In genomic region chr9:15880160-15880603, GRCm38 (mm10) we compare ENCODE assay signal across 9 mouse cellular contexts. TPM values are rescaled to one million over a fixed set of nuclear protein-coding genes. Genes with fewer than 3 reads are reported as not detected.
DNase-seq lines count a peak whose midpoint lies in the region; ATAC-seq and TF ChIP-seq lines count a peak whose summit lies in the region.
"Had no signal": no experiment of that assay in that cellular context is flagged by ENCODE, and none has a peak within 500 bp of the region (broad histone marks: within the 10 kb centered on the region; RNA-seq: fewer than 3 reads in every experiment).

No protein-coding gene starts in this region.

- intact Hi-C loops in left cerebral cortex, adult 2 months (cut with DNase I), result loop anchor here (2.0 to 10.0 kb wide), 4 partner anchors 133 to 515 kb away; partner anchors contain the start of gene Smco4
- intact Hi-C loops in left cerebral cortex, postnatal 36 days (cut with DNase I), result loop anchor here (1.0 to 5.0 kb wide), 2 partner anchors 128 to 195 kb away; no protein-coding TSS in a partner anchor

- in situ Hi-C loops in Patski (cut with MboI; ENCODE audit: low pct_unique_long_range_greater_than_20kb), result loop anchor here (10.0 kb wide), 1 partner anchor 515 kb away; no protein-coding TSS in a partner anchor

- H3K4me1 ChIP-seq in forebrain, embryonic 15.5 days, result no peaks in the 10 kb centered on the region; the same call in 1 of the 2 replicates
- H3K4me1 ChIP-seq: liver, embryonic 15.5 days had no signal

- peak; percentile 68 for TF ChIP-seq CTCF in left cerebral cortex, adult 2 months (IDR thresholded peaks at IDR 0.05)
- TF ChIP-seq CTCF in Patski (IDR thresholded peaks at IDR 0.05), result peak; percentile 61

- POLR2A ChIA-PET in Patski (lab: Charles Lee), result interaction anchor here (0.6 to 0.7 kb wide), 5 partner anchors 15 to 276 kb away, joined by 3 to 9 read pairs (median 6); no protein-coding TSS in a partner anchor

- H3K36me3 ChIP-seq in forebrain, embryonic 15.5 days, result no peaks in the 10 kb centered on the region
- H3K36me3 ChIP-seq: liver, embryonic 15.5 days had no signal

- H3K27me3 ChIP-seq in Patski, result peaks cover 14% of the 10 kb centered on the region
- H3K27me3 ChIP-seq in forebrain, embryonic 15.5 days, result no peaks in the 10 kb centered on the region
- H3K27me3 ChIP-seq: liver, embryonic 15.5 days had no signal

- H3K9me3 ChIP-seq in forebrain, embryonic 15.5 days, result no peaks in the 10 kb centered on the region
- H3K9me3 ChIP-seq: liver, embryonic 15.5 days had no signal

- no peak for DNase-seq in left cerebral cortex, adult 2 months (ENCODE audit: extremely low spot score in 1 of 2, low spot score in 2 of 2)
- no peak for DNase-seq in left cerebral cortex, postnatal 36 days (ENCODE audit: low spot score in 2 of 2)
- peak; percentile 10 for DNase-seq in Patski (ENCODE audit: low read depth, low spot score)
- DNase-seq in kidney, adult 8-10 months, result peak; percentile 9 to 22
- DNase-seq in naive thymus-derived CD4-positive, alpha-beta T cell, adult 2 months (ENCODE audit: low read depth), result peak; percentile 61
- DNase-seq in ovary, postnatal 10 days (ENCODE audit: low spot score), result no peak
- DNase-seq in testis, postnatal 10 days (ENCODE audit: low spot score), result no peak

- CTCF ChIA-PET in Patski (lab: Charles Lee), result interaction anchor here (0.7 to 1.8 kb wide), 9 partner anchors 10 to 497 kb away, joined by 3 to 6 read pairs (median 3); no protein-coding TSS in a partner anchor

- H3K4me2 ChIP-seq in forebrain, embryonic 15.5 days (replicated peaks), result no peak overlapping the region
- H3K4me2 ChIP-seq: liver, embryonic 15.5 days had no signal

- H3K4me3 ChIP-seq in left cerebral cortex, adult 2 months, result no peak overlapping the region
- H3K4me3 ChIP-seq in forebrain, embryonic 15.5 days, result no peak overlapping the region
- H3K4me3 ChIP-seq: liver, embryonic 15.5 days had no signal

- ATAC-seq in Patski, result no peak
- peak; percentile 82 for ATAC-seq in forebrain, embryonic 15.5 days (replicated peaks)

- no peak overlapping the region for H3K9ac ChIP-seq in forebrain, embryonic 15.5 days (replicated peaks)
- H3K9ac ChIP-seq: liver, embryonic 15.5 days had no signal

- H3K27ac ChIP-seq in left cerebral cortex, adult 2 months, result no peak overlapping the region
- no peak overlapping the region for H3K27ac ChIP-seq in forebrain, embryonic 15.5 days (replicated peaks)
- H3K27ac ChIP-seq: liver, embryonic 15.5 days had no signal

- WGBS in forebrain, embryonic 15.5 days, result 18% methylated on average over 3 of the region's 3 CpGs

RNA-seq across cellular contexts. Expression of gene Mtnr1b, which starts 5.8 kb away (rescaled TPM):
- total RNA-seq in left cerebral cortex, adult 2 months (2021), result not detected
- not detected for total RNA-seq in left cerebral cortex, postnatal 36 days (2021)
- not detected for polyA plus RNA-seq in Patski (2021)
- not detected in 2 replicates for polyA plus RNA-seq in forebrain, embryonic 15.5 days (2015; fragmentation: Nextera tagmentation; extraction: Ambion mirVana)
- polyA plus RNA-seq: liver, embryonic 15.5 days had no signal

Comparison
In these comparisons a context has a peak if more than half of its experiments do, and no peak if none do; other contexts are left out.
1. DNase-seq: peak in Patski (single experiment), kidney, adult 8-10 months (2 of 2) and naive thymus-derived CD4-positive, alpha-beta T cell, adult 2 months (single experiment); none in left cerebral cortex, adult 2 months (0 of 2), left cerebral cortex, postnatal 36 days (0 of 2), ovary, postnatal 10 days (single experiment) and testis, postnatal 10 days (single experiment).